Mouse (Mus musculus): ENCODE measurements around the gene Klhl2.

DNA sequence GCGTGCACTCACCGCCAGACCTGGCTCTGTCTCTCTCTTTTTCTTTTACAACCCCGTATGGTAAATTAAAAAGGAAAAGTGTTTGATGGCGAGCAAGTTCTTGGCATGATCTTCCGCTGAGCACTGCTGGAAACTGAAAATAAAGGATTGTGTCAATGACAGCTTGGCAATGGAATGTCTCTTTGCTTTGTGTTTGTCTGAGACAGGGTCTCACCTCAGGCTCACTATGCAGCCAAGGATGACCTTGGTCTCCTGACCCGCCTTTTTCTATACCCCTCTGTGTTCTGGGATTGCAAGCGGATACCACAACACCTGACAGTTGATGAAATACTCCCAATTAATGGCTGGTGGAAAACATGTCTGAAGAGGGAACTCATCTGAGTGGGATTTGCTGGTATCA lies 80.2 kb downstream of the Klhl2 start:
- no peak for TF ChIP-seq EP300 (IDR thresholded peaks at IDR 0.05; ENCODE audit: insufficient read depth, low read depth, low read length)
- TF ChIP-seq CTCF (IDR thresholded peaks at IDR 0.05), result no peak
- no peak for TF ChIP-seq POLR2A (IDR thresholded peaks at IDR 0.05; ENCODE audit: insufficient read depth, low read depth, low read length)
